Mouse (Mus musculus) spleen, postnatal 36 days (tissue): Measurements from ENCODE around the gene Olfr24.
"Not testable (repeated sequence)": the region's sequence is repeated elsewhere in the genome, so short reads cannot be mapped to it uniquely, and the experiment has no call there.

Experiments used
- DNase-seq, 2 experiments: peaks; one replicate each; pipeline ENCODE4 v3.0.0; 2022; ENCODE audit warnings: low spot score in 2 of 2, mixed read lengths in 1 of 2

Olfr24 gene

GRCm38 (mm10) chr9:18763896-18764295 lies at the start of gene Olfr24:
Olfr24 (minus strand) TSS chr9:18763996.
- DNase-seq = no peak

DNA sequence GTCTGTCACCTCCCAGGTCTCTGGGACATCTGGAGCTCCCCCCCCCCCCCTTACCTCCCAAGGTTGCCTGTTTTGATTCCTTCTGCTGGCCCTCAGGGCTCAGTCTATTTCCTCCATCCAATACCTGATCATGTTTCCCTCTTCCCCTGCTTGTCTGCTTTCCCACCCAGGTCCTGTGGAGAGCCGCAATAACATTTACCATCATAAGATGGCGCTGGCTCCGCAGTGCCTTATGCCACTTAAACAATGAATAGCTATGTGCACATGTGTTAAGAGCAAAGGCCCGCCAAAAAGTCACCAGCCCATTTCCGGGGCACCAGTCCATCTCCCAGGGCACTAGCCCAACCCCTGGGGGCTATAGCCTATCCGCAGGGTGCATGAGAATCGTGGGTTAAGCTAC lies 21.5 kb upstream of the Olfr24 start:
- DNase-seq = no peak

DNA sequence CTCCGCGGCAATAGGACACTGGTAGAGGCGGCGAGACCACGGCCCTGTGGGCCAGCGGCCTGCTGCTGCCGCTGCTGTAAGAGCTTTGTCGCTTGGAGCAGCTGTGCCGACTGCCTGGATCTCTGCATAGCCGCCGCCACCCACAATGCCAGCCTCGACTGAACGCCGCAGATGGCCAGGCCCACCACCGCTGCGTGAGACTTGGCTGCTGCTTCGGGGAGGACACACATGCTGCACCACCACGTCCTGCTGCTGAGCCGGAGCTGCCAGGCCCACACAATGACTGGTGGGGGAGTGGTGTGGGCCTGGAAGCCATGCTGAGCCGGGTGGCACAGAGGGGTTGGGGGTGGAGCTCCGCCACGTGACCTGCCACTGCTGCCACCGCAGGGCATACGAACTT lies 15.7 kb upstream of the Olfr24 start:
- DNase-seq = no peak

DNA sequence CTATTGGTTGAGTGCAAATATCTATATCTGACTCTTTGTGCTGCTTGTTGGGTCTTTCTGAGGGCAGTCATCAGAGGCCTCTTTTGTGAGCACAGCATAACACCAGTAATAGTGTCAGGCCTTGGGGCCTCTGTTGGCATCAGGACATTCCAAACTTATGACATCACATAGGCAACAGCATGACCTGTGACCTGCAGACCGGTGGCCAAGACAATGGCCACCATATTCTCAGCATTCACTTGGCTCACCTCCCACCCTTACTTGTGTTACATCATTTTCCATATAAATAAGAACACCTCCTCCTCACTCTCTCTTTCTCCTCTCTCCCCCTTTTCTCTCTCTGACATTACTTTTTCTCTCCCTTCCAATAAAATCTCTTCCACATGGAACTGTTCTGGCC lies 15.2 kb upstream of the Olfr24 start:
- DNase-seq = no peak

- DNase-seq = no peak
These were observed 8.2 kb downstream of the Olfr24 start for GRCm38 (mm10) chr9:18755595-18755994.

- no peak for DNase-seq
These were observed 19.2 kb downstream of the Olfr24 start for GRCm38 (mm10) chr9:18744639-18745038.

GRCm38 (mm10) chr9:18734177-18734576 lies 29.6 kb downstream of the Olfr24 start:
- DNase-seq = not testable (repeated sequence)

- DNase-seq = no peak
These were observed 41.1 kb downstream of the Olfr24 start for GRCm38 (mm10) chr9:18722712-18723099.

DNA sequence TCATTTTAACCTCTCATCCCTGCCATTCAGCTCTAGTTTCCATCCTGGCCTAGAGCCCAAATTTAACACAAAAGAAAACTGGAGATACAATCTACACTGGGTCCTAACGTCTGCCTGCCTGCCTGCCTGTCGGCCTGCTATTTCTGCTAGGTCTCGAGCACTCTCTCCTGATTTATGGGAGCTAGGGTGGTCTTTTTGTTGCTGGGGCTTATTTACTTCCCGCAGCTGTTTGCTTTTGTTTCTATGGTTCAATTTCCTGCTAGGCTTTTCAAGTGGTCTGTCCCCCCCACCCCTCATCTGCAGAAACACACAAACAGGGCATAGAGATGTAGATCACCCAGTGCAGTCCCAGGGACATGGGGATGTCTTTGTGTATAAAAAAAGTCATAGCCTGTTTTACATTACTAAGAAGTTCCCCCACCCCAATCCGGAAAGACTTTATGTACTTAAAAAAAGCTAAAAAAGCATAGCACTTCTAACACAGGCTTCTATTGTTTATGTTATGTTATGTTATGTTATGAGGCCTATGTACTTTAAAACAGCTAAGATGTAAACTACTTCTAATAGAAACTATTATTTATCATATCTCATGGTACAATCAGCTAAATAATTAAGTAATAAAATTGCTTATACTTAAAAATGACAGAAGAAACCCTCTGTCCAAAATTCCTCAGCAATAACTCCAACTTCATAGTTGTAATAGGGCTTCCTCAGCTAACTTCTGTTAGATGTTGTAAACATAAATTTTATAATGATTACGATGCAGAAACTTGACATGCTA lies 41.7 kb downstream of the Olfr24 start:
- DNase-seq = no peak

DNA sequence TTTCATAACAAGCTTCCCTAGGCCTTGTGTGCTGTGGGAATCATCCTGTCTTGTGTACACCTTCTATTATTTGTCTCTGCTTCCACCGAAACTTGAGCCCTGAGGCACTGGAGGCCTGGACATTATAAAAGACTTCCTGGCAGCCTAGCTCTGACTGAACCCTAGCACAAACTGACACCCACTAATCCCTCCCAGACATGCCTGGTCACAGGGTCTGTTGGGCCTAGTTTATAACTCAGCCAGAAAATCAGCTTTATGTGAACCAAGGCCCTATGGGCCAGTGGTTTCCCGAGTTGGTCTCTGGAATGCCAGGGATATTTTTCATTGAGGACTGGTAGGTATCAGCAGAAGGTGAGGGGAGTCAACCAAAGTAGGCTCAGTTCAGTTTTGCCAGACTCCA lies 42.8 kb downstream of the Olfr24 start:
- DNase-seq = no peak

DNA sequence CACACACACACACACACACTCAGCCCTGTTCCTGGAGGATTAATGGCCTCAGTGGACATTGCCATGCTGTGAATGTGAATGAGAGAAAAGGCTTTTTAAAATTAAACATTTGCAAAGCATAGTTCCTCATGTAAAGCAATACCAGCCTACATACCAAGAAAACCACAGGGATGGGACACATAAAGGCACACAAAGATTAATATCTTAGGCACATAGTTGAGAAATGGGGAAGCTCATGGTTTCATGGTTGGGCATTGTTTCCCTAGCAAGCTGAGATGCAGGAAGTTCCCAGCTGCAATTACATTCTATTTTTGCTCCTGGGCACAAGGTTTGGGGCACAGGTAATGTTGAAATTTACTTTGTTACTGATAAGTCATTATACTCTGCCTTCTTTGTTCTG lies 58.2 kb downstream of the Olfr24 start:
- DNase-seq = no peak
